Mouse (Mus musculus) spleen, postnatal 36 days (tissue): ENCODE measurements at regions not wholly inside any gene's neighbourhood (a gene's known extent, or its start where the extent isn't known, plus 50 kb on each side); places are given as distances from the start of the nearest gene placed in this dataset.

Source experiments
- DNase-seq, 2 experiments: peaks; one replicate each; pipeline ENCODE4 v3.0.0; 2022; ENCODE audit warnings: low spot score in 2 of 2, mixed read lengths in 1 of 2

DNA sequence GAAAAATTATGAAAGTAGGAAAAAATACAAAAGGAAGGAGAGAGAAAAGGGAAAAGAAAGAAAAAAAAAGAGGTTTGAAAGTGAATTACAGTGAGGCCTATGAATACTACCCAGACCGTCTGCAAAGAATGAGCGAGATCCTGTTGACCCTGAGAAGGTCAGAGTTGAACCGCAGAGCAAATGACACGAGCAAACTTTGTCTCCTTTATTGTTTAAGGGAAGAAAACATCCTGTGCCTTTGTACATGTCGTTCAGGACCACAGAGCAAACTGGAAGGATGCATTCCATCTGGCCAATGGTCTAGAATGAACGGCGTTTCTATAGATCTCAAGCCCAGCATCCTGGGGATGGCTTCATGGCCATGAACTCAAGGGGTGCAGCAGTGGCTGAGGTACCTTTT, 270.6 kb upstream of the Zfp637 start:
- no peak for DNase-seq

GRCm38 (mm10) chr6:117570791-117571190, 270.2 kb upstream of the Zfp637 start:
- no peak for DNase-seq

GRCm38 (mm10) chr6:117572006-117572405, 269.0 kb upstream of the Zfp637 start:
- DNase-seq = no peak

- no peak for DNase-seq
These were observed 267.6 kb upstream of the Zfp637 start for GRCm38 (mm10) chr6:117573371-117573770.

- no peak for DNase-seq
These were observed 266.8 kb upstream of the Zfp637 start for GRCm38 (mm10) chr6:117574146-117574545.

GRCm38 (mm10) chr6:117575057-117575456, 265.9 kb upstream of the Zfp637 start:
- DNase-seq = no peak

- no peak for DNase-seq
These were observed 265.0 kb upstream of the Zfp637 start for GRCm38 (mm10) chr6:117576021-117576420.

DNA sequence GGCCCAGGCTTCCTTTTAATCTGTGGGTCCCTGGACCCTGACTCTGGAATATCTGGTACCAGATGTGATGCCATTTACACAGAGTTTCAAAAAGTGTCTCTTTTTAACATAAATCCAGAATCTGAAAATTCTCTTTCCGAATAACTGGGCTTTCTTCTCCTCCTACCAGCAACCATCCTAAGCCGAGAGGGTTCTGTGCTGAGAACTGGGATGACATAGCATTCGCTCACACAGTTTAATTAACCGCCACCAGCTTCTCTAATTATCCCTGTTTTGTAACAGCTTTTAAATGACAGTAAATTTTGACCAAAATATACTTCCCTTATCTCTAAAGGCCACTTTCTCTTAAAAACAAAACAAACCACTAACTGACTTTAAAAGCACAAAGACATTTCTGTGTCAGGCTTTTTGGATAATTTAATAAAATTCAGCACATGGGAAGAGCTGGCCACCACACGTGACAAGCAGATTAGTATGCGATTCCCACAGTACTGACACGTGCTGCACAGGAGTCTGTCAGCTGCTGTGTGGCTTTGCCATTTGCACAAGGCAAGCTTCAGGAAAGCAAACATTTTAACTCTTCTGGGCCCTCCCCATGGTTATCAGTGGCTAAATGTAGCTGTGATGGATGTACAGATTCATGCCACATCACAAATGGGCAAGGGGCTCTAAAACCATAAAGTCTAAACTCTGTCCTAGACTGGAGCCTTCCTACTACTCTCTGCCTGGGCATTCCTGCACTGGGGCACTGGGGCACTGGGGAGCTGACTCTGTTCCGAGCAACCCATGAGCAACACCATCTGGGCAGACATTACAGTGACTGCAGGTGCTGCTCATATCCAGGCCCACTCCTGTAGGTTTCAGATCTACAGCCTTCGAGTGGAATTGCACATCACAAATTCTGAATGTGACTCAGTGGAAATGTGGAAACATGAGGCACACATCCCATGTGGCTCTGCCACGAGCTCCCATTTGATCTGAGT, 263.1 kb upstream of the Zfp637 start:
- DNase-seq = no peak

DNA sequence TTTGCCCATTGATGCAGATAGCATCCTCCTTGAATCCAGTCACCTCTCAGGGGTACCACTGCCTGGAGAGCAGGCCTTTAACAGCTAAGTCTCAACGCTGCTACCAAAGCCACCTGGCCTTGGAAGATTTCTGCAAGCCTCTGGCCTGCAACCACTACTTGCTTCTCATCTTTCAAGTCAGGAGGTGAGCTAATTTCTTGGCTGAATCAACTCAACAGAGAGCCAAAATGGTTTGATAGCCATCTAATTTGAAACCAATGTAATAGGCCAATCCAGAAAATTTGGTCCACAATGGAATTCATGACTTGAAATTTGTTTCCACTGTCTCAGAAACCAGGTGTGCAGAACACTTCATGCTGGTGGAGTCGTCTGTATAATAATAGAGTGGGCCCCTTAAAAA, 260.0 kb upstream of the Zfp637 start:
- no peak for DNase-seq

DNA sequence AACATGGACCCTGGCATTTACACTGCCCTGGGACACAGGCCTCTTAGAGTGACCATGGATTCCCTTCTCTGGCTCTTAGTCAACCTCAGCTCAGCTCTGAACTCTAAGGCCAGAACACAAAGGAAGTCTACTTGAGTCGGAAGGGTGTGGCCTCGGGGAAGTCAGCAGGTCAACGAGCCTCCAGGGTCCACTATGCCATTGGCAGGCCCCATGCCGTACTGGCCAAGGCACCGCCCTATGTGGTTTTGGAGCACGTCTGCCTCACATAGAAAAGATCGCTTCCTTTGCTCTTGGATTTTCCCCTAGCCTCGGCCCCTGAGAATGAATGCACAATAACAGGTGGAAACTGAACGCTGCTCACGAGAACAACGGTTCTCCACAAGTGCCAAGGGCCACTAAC, 257.9 kb upstream of the Zfp637 start:
- DNase-seq = no peak

DNA sequence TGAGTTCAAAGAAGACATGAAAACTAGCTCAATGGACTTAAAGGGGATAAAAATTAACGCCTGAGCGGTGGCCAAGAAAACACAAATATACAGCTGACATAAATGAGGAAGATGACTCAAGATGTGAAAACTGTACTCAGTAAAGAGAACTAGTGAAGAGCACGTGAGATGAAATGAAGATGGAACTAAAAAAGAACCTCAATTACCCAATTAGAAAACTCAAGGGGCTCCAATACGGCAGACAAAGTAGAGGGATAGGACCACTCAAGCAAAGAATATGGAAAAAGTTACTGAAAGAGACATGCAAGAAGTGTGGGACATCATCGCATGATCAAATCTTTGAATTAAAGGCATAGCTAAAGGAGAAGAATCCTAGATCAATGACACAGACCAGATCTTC, 256.4 kb upstream of the Zfp637 start:
- DNase-seq = no peak

- no peak for DNase-seq
These were observed 244.7 kb upstream of the Zfp637 start for GRCm38 (mm10) chr6:117596166-117596840.

DNA sequence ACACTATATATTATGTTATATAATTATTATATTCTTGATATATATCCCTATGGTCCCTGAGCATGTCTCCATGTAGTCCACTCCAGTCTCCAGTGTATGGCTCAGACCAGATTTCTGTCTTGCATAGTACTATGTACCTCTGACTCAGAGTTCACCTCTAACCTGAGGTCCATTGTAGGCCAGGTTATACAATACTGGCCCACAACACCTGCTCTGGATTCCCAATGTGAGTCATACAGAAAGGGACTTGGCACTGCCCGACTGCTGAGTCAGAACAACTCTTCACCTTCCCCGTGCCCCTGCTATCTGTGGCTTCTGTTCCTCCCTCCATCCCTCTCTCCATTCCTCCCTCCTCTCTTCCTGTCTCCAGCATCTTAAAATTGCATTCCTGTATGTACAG, 236.1 kb upstream of the Zfp637 start:
- DNase-seq = no peak

DNA sequence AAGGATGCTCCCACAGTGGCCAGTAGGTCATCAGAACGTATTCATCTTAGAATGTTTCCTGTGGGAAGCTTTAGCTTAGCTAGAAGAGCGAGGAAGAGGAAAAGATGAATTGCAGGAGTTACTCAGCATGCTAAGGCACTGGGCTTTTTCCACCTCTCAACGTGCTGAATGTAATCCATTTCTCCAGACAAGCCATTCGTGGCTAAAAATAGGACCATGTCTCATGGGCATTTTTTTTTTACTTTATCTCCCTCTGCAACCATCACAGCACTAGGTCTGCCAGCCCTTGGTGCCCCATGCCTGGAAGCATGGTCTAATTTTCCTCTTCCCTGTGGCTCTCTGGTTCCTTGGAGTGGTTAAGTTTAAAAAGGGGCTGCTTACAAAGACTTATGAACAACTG, 235.3 kb upstream of the Zfp637 start:
- DNase-seq = no peak

- no peak for DNase-seq
These were observed 234.8 kb upstream of the Zfp637 start for GRCm38 (mm10) chr6:117606211-117606610.

- no peak for DNase-seq
These were observed 234.0 kb upstream of the Zfp637 start for GRCm38 (mm10) chr6:117607023-117607422.

GRCm38 (mm10) chr6:117609476-117610404, 231.2 kb upstream of the Zfp637 start:
- no peak for DNase-seq

DNA sequence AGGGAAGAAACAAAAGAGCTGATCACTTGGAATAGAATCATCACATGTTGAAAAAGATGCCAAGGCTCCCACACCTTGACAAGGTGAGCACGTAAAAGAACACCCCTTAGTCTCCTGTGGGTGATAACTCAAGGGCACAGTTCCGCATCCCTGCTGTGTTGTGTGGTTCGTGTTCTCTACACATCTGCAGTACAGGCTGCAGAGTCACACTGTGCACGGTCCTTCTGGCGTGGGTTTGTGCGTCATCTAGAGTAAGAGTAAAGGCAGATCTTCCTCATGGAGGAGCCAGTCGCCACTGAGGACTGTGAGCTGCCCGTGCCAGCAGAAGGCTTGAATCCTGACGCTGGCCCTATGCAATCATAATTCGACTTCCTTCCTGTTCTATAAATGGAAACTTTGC, 229.7 kb upstream of the Zfp637 start:
- DNase-seq = no peak

GRCm38 (mm10) chr6:117611965-117612364, 229.0 kb upstream of the Zfp637 start:
- no peak for DNase-seq

DNA sequence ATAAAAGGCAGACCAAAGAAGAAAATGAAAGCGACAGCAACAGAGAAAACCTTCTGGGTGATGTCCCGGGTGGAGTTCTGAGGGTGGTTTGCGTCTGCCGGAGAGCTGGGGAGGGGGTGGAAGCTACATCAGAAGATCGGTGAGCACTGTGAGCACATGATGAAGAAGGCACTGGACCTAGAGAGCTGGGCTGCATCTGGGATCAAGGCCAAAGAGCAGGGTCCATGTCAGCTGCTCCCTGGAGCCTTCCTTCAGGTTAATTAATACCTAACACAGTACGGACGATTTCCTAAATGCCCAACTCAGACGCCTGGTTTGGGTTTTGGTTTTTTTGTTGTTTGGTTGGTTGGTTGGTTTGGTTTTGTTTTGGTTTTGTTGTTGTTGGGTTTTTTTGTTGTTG, 228.6 kb upstream of the Zfp637 start:
- DNase-seq = no peak

- DNase-seq = no peak
These were observed 227.2 kb upstream of the Zfp637 start for GRCm38 (mm10) chr6:117613656-117614350.
